Mouse (Mus musculus) midbrain, embryonic 12.5 days (tissue): Measurements from ENCODE around the gene Sema4g. TPM values are rescaled to one million over a fixed set of nuclear protein-coding genes. Genes with fewer than 3 reads are reported as not detected.

Experiments used
- ATAC-seq: fragments of 200-750 bp; cut with Nextera tagmentation; 2 replicates; pipeline ENCODE4 v1.8.0; 2017; ENCODE audit warnings: low read depth, moderate TSS enrichment, moderate library complexity; ENCODE audit not compliant: low FRiP score
- H3K27ac ChIP-seq: fragments of 300-500 bp; sonication (generic); replicated peaks from 2 replicates; pipeline ENCODE4 v1.5.1; 2016; ENCODE audit warnings: mild to moderate bottlenecking
- H3K27me3 ChIP-seq: fragments of 300-500 bp; sonication (generic); 2 replicates; pipeline ENCODE4 v1.6.1; 2016; ENCODE audit warnings: mild to moderate bottlenecking
- H3K36me3 ChIP-seq: fragments of 300-500 bp; sonication (generic); 2 replicates; pipeline ENCODE4 v1.6.1; 2016
- H3K4me1 ChIP-seq: fragments of 300-500 bp; sonication (generic); 2 replicates; pipeline ENCODE4 v1.6.1; 2016
- H3K4me2 ChIP-seq: fragments of 300-500 bp; sonication (generic); replicated peaks from 2 replicates; pipeline ENCODE4 v1.6.1; 2016; ENCODE audit warnings: mild to moderate bottlenecking, moderate library complexity
- H3K4me3 ChIP-seq: fragments of 300-500 bp; sonication (generic); 2 replicates; pipeline ENCODE4 v1.5.1; 2016; ENCODE audit warnings: mild to moderate bottlenecking
- H3K9ac ChIP-seq: fragments of 300-500 bp; sonication (generic); replicated peaks from 2 replicates; pipeline ENCODE4 v1.6.1; 2016; ENCODE audit warnings: mild to moderate bottlenecking, moderate library complexity
- H3K9me3 ChIP-seq: fragments of 300-500 bp; sonication (generic); 2 replicates; pipeline ENCODE4 v1.6.1; 2016; ENCODE audit warnings: mild to moderate bottlenecking
- WGBS: fragments of 180-500 bp; shearing (Covaris S2); methylation state at CpG from one replicate; pipeline ENCODE4 v1.1.7; 2016; 5-methylcytosine and 5-hydroxymethylcytosine counted together
- polyA plus RNA-seq: library from polyadenylated mRNA; unstranded; fragments of >200 nt; fragmentation: Nextera tagmentation; extraction: Ambion mirVana; gene quantifications from 2 replicates; pipeline ENCODE4 v1.2.1, GENCODE M21; 2016

Gene Sema4g
- polyA plus RNA-seq, 1 experiment from 2014 or later = 8.8 TPM

GRCm38 (mm10) chr19:45045651-45046050 is 56.8 kb downstream of the Sema4g start, which contains the start of gene Pdzd7:
Gene Pdzd7, minus strand, starts transcription at chr19:45045717.
- 84% methylated on average over 5 of the region's 5 CpGs for WGBS
- peaks cover 34% of the 10 kb centered on the region for H3K4me1 ChIP-seq
- H3K9me3 ChIP-seq = no peaks in the 10 kb centered on the region
- H3K36me3 ChIP-seq = no peaks in the 10 kb centered on the region
- peak within 1 kb of the TSS; percentile 63 for H3K9ac ChIP-seq
- peaks cover 42% of the 10 kb centered on the region for H3K27me3 ChIP-seq
- peak within 1 kb of the TSS; percentile 48 for H3K4me3 ChIP-seq
- H3K4me2 ChIP-seq = peak within 1 kb of the TSS; percentile 60
- no peak within 1 kb of the TSS for H3K27ac ChIP-seq
- no peak for ATAC-seq

DNA sequence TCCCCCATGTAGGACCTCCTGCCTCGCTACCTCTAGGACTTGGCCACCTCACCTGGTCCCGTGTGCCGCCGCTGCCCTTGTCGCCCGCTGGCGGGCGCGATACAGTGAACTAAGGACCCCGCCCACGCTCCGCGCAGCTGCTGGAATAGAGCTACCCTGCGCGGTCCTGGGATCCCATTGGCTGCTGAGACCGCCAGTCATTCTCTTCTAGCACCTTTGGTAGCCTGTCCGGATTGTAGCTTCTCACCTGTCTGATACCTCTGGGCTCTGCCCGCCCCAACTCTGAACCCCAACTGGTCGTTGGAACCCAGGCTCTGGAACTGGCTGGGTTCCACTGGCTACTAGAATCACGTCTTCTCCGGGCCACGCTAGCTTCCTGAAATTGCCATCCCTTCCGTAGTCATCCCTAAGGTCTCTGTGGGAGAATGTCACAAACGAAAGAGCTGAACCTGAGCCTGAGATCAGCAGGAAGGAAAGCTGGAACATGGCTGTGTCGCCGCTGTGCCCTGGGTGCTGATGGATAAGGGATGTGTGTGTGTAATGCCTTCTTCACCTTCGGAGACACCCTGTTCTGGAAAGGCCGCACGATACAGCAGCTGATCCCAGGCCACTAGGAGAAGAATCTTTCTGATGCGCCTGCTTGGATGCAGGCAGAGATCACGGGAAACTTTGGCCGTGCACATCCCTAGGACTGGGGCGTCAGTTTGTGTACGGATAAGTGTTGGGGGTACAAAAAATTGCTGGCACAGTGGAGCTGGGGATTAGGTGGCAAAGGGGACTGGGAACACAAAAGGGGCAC is 57.8 kb downstream of the Sema4g start:
- Histone ChIP-seq H3K9me3 (no peaks in the 10 kb centered on the region), H3K4me1 (peaks cover 32% of the 10 kb centered on the region), H3K27me3 (peaks cover 40% of the 10 kb centered on the region), H3K36me3 (0 out of 2 replicates have a peak, but pooled peaks cover 3% of the 10 kb centered on the region), H3K9ac (peak overlapping the region; percentile 63), H3K4me3 (peak overlapping the region; percentile 48), H3K27ac (peak overlapping the region; percentile 75), H3K4me2 (peak overlapping the region; percentile 60)
- WGBS = 2% methylated on average over 34 of the region's 34 CpGs
- peak; percentile 53 for ATAC-seq

DNA sequence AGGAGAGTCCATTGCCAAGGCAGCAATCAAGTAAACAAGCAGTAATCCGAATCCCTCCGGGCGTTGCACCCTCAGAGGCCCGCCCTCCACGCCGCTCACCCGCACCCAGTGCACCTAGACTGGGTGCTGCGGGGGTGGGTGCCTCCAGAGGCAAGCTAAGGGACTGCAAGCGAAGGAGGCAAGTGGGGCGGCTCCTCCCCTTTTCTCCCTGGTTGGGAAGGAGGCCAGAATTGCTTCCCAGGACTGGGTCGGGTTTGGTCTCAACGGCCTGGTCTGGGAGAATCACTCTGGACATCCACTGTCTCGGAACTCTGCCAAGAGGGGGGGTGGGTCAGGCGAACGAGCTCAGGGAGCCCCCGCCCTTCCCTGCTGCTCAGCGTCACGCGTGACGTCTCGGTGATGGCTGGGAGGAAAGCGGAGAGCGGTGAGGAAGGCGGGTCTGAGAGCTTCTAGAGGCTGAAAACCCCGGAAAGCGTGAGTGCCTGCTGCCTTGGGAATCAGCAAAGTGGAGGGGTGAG is 58.6 kb downstream of the Sema4g start, which contains the start of gene Sfxn3:
Sfxn3 (plus strand) TSS at position 87 of the 518 bp plus-strand sequence.
- Histone ChIP-seq H3K4me1 (peaks cover 32% of the 10 kb centered on the region), H3K4me3 (peak within 1 kb of the TSS; percentile 48), H3K4me2 (peak within 1 kb of the TSS; percentile 60), H3K27me3 (peaks cover 35% of the 10 kb centered on the region), H3K9me3 (no peaks in the 10 kb centered on the region), H3K36me3 (0 out of 2 replicates have a peak, but pooled peaks cover 6% of the 10 kb centered on the region), H3K9ac (peak within 1 kb of the TSS; percentile 63), H3K27ac (peak within 1 kb of the TSS; percentile 75)
- peak; percentile 82 for ATAC-seq
- WGBS = 1% methylated on average over 26 of the region's 26 CpGs

GRCm38 (mm10) chr19:45047935-45048643 is 59.2 kb downstream of the Sema4g start:
- Histone ChIP-seq H3K9ac (peak overlapping the region; percentile 63), H3K36me3 (0 out of 2 replicates have a peak, but pooled peaks cover 6% of the 10 kb centered on the region), H3K27ac (peak overlapping the region; percentile 75), H3K9me3 (no peaks in the 10 kb centered on the region), H3K4me1 (peaks cover 32% of the 10 kb centered on the region), H3K27me3 (peaks cover 35% of the 10 kb centered on the region), H3K4me2 (peak overlapping the region; percentile 60), H3K4me3 (peak overlapping the region; percentile 48)
- peak; percentile 53 for ATAC-seq
- WGBS = 60% methylated on average over 11 of the region's 11 CpGs

GRCm38 (mm10) chr19:45048644-45049365 is 59.9 kb downstream of the Sema4g start:
- H3K4me3 ChIP-seq = peak overlapping the region; percentile 48
- no peaks in the 10 kb centered on the region for H3K9me3 ChIP-seq
- peak overlapping the region; percentile 60 for H3K4me2 ChIP-seq
- H3K27ac ChIP-seq = no peak overlapping the region
- peak overlapping the region; percentile 63; the same call in 1 of the 2 replicates for H3K9ac ChIP-seq
- ATAC-seq = no peak
- H3K27me3 ChIP-seq = peaks cover 35% of the 10 kb centered on the region
- H3K36me3 ChIP-seq = 0 out of 2 replicates have a peak, but pooled peaks cover 12% of the 10 kb centered on the region
- H3K4me1 ChIP-seq = peaks cover 32% of the 10 kb centered on the region
- WGBS = 82% methylated on average over 12 of the region's 12 CpGs

GRCm38 (mm10) chr19:45049523-45049922 is 60.6 kb downstream of the Sema4g start:
- WGBS = 76% methylated on average over 9 of the region's 9 CpGs
- no peaks in the 10 kb centered on the region for H3K9me3 ChIP-seq
- ATAC-seq = no peak
- H3K27me3 ChIP-seq = peaks cover 31% of the 10 kb centered on the region
- H3K4me3 ChIP-seq = no peak overlapping the region
- peaks cover 15% of the 10 kb centered on the region; the same call in 1 of the 2 replicates for H3K36me3 ChIP-seq
- H3K9ac ChIP-seq = no peak overlapping the region
- 0 out of 2 replicates have a peak overlapping the region, but pooled peaks have one; percentile 60 for H3K4me2 ChIP-seq
- H3K27ac ChIP-seq = no peak overlapping the region
- H3K4me1 ChIP-seq = peaks cover 31% of the 10 kb centered on the region

Other genes starting within 250 kb of the Sema4g start
- 0.32 and 0.33 TPM in 2 replicates for gene Pax2, start 233.1 kb upstream of the Sema4g start, polyA plus RNA-seq
- gene Slf2, start 58.0 kb upstream of the Sema4g start, polyA plus RNA-seq = 40.7 and 42.9 TPM in 2 replicates
- 24.1 and 24.5 TPM in 2 replicates for gene Twnk, start 16.6 kb downstream of the Sema4g start, polyA plus RNA-seq
- gene Mrpl43, start 17.3 kb downstream of the Sema4g start, polyA plus RNA-seq = 70.3 and 78.7 TPM in 2 replicates
- 69.5 and 70.3 TPM in 2 replicates for gene Lzts2, start 25.3 kb downstream of the Sema4g start, polyA plus RNA-seq
- gene Pdzd7, start 56.6 kb downstream of the Sema4g start, polyA plus RNA-seq = 0.46 and 0.84 TPM in 2 replicates
- gene Sfxn3, start 58.4 kb downstream of the Sema4g start, polyA plus RNA-seq = 32.1 and 32.6 TPM in 2 replicates
- gene Kazald1, start 86.1 kb downstream of the Sema4g start, polyA plus RNA-seq = 0.71 and 0.97 TPM in 2 replicates
- 0.48 and 0.75 TPM in 2 replicates for gene Tlx1, start 161.6 kb downstream of the Sema4g start, polyA plus RNA-seq
- gene Lbx1, start 246.7 kb downstream of the Sema4g start, polyA plus RNA-seq = 0.06 and 0.12 TPM in 2 replicates